Mouse (Mus musculus) retina, adult 2 months (tissue): ENCODE data around the gene Map2k3.

Source experiments
- DNase-seq: peaks from one replicate; pipeline ENCODE4 v3.0.0-alpha.2; 2012; ENCODE audit warnings: low read depth, low spot score

The Map2k3 gene

DNA sequence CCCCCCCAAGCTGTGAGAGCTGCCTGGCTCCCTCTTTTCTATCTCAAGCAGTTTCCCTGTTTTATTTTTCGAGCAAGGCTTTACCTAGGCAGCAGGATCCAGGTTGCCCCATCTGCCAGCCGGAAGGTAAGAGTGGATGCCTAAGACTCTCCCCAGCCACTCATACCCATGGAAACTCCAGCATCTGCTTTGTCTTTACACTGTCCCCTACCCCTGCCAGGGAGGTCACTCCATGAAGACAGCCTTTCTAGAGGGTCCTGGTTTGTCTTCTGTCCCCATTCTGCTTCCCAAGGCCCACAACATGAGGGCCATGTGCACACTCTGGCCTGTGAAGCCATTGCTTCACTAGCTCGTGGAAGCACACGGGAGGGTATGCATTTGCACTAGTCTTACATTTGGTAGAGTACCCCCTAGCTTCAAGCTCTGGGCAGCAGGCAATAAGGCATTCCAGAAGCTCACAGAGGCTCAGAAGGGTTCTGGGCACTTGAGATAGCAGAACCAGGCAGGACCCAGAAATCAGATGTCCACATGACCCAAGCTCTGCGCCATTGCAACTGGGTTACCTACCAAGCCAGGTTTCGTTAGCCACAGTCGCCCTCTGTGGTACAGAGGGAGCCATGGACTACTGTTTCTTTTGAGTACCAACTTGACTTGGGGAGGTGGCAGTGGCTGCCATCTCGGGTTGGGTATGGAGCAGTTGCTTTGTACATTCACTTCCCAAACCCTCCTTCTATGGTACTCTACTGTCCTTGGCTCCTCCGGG is 24.0 kb downstream of the Map2k3 start:
- no peak for DNase-seq

DNA sequence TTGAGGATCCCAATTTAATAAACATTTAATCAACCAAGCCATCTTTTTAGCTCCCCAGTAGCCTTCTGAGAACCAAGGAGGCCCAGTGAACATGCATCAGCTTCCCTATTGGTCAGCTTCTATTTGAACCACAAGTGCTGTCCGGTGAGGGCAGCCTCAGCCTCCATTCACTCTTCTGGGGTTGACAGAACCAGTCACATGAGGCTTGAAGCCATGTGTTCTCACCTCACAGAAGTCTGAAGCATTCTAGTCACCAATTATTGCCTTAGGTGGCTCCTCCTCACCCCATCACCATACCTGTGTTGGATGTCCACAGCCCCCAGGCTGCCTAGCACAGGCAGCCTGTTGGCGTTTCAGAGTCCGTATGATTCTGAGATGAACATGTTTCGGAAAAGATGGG is 27.1 kb downstream of the Map2k3 start:
- DNase-seq: no peak

DNA sequence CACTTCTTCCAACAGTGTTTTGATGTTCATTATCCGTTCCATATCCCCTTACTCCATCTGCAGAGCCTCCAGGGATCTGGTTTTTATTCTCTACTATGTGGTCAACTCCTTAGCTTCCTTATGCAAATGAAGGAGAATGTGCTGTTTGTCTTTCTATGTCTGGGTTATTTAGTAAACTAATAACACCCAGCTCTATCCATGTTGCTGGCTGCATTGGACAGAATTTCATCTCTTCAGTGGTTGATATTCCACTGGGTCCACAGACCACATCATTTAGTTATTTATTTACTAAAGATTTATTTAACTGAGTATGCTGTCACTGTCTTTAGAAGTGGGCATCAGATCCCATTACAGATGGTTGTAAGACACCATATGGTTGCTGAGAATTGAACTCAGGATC is 29.3 kb downstream of the Map2k3 start:
- no peak for DNase-seq

DNA sequence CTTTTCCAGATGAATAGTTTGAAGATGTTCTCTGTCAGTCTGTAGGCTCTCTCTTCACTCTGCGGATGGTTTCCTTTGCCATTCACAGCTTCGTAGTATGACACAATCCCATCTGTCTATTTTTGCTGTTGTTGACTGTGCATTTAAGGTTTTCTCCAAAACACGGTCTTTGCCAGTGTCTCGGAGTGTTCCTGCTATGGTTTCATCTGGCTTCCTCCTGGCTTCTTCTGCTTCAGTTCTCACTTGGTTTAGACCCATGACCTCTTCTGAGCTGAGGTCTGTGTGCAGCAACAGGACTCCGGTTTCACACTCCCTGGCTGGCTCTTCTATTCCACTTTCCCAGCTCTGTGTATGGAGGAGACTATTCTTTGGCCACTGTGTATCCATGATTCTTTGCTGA is 30.9 kb downstream of the Map2k3 start:
- DNase-seq: no peak

DNA sequence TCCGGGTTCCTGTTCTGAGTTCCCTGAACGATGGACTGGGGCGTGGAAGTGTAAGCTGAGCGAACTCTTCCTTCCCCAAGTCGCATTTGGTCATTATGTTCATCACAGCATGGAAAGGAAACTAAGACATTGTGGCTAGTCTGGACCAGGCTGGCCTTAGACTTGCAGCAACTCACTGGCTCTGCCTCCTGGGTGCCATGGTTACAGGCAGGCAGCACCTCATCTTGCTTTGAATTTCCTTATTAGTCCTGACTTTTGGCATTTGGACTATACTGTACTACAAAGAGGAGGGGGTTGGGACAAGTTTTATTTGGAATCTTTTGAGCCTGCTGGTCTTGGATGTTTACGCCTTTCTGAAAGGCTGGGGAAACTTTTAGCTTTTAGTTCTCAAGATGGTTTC is 35.1 kb downstream of the Map2k3 start:
- no peak for DNase-seq

DNA sequence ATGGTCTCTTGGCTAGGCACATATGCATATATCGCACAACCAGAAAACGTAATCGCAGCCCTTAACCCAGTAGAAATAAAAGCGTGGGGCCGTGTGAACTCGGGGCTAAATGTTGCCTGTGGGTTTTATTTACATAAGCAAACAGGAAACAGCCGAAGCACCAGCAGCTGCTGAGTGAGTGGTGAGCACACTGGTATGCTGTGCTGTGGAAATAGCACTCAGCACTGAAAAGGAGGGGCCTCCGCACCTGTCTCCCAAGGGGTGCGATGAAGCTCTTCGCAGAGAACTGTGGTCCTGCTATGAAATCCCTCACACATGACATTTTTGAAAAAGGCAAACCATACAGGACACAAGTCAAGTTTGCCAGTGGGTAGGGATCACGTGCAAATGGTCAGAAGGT is 43.3 kb downstream of the Map2k3 start:
- no peak for DNase-seq

DNA sequence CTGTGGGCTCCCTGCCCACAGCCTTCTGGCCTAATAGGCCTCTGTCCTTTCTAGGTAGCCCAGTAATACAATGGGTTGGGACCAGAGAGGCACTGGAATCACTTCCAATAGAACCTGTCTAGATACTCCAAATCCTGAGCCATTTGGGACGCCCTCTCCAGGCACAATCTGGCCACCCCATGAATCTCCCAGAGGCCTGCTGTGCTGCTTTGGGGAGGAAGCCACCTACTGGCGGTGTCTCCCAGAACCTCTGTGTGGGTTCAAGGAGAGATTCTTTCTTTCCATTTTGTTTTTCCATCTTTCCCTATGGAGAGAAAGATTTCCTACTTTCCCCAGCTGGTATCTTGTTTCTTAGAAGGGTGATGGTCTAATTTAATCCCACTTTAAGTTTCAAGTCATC is 44.4 kb downstream of the Map2k3 start:
- no peak for DNase-seq

GRCm38 (mm10) chr11:60976742-60977141 is 44.9 kb downstream of the Map2k3 start:
- DNase-seq: no peak

GRCm38 (mm10) chr11:60977153-60977552 is 45.3 kb downstream of the Map2k3 start:
- no peak for DNase-seq

DNA sequence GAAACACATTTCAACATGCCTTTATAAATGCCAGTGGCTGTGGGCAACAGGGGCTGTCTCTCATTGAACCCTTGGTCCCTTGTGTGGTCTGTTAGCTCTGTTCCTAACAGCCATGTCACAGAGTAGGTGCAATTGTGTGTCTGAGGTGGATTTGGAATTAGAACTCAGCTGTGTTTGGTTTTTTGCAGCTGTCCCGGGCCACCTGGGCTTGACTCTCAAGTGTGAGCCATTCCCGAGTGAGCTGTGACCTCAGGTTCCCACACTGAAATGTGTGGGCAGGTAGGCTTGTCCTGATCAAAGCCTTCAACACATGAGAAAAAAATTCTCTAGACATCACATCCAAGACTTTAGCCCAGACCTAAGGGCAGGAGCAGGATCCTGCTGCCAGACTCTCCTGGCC is 46.8 kb downstream of the Map2k3 start:
- no peak for DNase-seq

DNA sequence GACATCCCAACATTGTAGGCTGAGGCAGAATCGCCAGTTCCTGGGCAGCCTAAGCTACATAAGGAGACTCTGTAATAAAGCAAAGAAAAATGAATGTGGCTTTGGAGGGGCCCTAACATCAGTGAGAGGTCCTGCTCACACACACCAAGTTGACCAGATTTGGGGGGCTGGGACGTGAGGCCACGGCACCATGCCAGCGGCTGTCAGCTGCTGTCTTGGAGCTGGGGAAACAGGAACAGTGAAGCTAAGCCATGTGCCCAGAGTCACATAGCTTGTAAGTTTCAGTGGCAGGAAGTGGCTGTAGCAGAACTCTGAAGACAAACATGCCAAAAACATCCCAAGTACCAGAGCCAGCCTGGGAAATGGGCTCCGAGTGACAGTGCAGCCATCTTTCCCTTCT is 48.0 kb downstream of the Map2k3 start:
- DNase-seq: no peak

GRCm38 (mm10) chr11:60981693-60982486 is 50.1 kb downstream of the Map2k3 start:
- DNase-seq: no peak

DNA sequence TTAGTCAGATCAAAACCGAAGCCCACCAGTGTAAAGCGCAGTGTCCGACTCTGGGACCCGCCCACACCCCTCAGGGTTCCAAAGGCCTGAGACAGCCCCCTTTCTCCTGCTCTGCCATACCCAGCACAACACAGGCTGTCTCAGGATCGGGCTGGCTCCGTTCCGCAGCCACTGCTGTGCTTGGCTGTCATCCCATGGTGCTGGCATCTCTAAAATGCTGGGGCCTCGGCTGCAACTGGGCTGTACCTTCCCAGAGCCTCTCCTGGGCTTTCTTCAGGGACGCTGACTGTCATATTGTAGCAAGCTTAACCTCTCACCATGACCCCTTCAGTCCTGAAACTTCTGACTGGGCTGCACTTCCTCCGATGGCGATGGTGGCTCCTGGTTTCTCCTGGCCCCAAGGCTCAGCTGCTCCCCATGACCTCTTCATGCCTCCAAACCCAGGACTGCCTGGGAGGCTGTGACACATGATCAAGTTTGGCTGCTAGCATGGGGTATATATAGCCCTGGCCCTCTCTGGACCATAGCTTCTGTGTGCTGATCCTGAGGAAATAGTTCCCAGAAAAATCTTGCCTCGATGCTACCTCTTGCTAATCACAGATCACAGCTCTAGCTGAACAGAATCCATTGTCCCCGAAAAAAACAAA is 53.2 kb downstream of the Map2k3 start:
- no peak for DNase-seq

DNA sequence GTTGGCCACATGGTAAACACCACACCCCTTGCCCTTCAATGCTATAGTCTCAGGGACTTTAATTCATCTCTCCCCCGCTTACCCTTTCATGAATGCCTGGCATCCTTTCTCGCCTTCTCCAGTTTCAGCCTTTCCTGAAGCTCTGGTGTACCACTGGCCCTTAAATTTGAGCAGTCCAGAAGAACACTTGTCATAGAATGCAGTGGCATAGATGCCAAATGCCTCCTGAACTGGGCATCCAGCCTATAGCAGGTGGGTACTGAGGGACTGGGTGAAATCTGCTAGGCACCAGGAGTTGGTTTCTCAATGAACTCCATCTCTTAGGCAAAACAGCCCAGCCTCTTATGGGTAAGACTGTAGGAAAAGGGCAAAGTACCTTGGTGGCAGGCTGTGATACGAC is 58.6 kb downstream of the Map2k3 start:
- no peak for DNase-seq
